Mouse (Mus musculus) liver, embryonic 16.5 days (tissue): ENCODE data around the gene Haspin. TPM values are rescaled to one million over a fixed set of nuclear protein-coding genes. Genes with fewer than 3 reads are reported as not detected.
"Not testable (repeated sequence)": the region's sequence is repeated elsewhere in the genome, so short reads cannot be mapped to it uniquely, and the experiment has no call there.

Source experiments
- ATAC-seq: fragments of 200-750 bp; cut with Nextera tagmentation; 2 replicates; pipeline ENCODE4 v1.8.0; 2017; ENCODE audit warnings: low read depth, mild to moderate bottlenecking, moderate number of reproducible peaks, moderate library complexity
- H3K27ac ChIP-seq: fragments of 300-500 bp; sonication (generic); 2 replicates; pipeline ENCODE4 v1.5.1; 2014; ENCODE audit warnings: mild to moderate bottlenecking, low read length
- H3K27me3 ChIP-seq: fragments of 300-500 bp; sonication (generic); 2 replicates; pipeline ENCODE4 v1.6.1; 2014; ENCODE audit warnings: low read depth, low read length, mixed read lengths; ENCODE audit not compliant: control insufficient read depth, insufficient read depth
- H3K36me3 ChIP-seq: fragments of 300-500 bp; sonication (generic); 2 replicates; pipeline ENCODE4 v1.6.1; 2014; ENCODE audit warnings: mild to moderate bottlenecking; ENCODE audit not compliant: control insufficient read depth, insufficient read depth
- H3K4me1 ChIP-seq: fragments of 300-500 bp; sonication (generic); 2 replicates; pipeline ENCODE4 v1.6.1; 2014; ENCODE audit warnings: low read depth, low read length, mixed read lengths; ENCODE audit not compliant: control insufficient read depth
- H3K4me2 ChIP-seq: fragments of 300-500 bp; sonication (generic); 2 replicates; pipeline ENCODE4 v1.6.1; 2014; ENCODE audit warnings: low read depth, low read length, mixed read lengths
- H3K4me3 ChIP-seq: fragments of 300-500 bp; sonication (generic); 2 replicates; pipeline ENCODE4 v1.5.1; 2014; ENCODE audit warnings: low read depth, mild to moderate bottlenecking, low read length
- H3K9ac ChIP-seq: fragments of 300-500 bp; sonication (generic); 2 replicates; pipeline ENCODE4 v1.6.1; 2014; ENCODE audit warnings: low read depth, low read length
- H3K9me3 ChIP-seq: fragments of 300-500 bp; sonication (generic); replicated peaks from 2 replicates; pipeline ENCODE4 v1.6.1; 2016; ENCODE audit warnings: low read length; ENCODE audit not compliant: control insufficient read depth
- WGBS: fragments of 180-500 bp; shearing (Covaris S2); extraction: QIAGEN DNeasy Blood & Tissue Kit; methylation state at CpG from one replicate; pipeline ENCODE4 v1.1.7; 2014; ENCODE audit not compliant: insufficient replicate concordance; 5-methylcytosine and 5-hydroxymethylcytosine counted together
- polyA plus RNA-seq: library from polyadenylated mRNA; unstranded; fragments of >200 nt; fragmentation: Nextera tagmentation; extraction: Ambion mirVana; gene quantifications from 2 replicates; pipeline ENCODE4 v1.2.1, GENCODE M21; 2015

The Haspin gene
- polyA plus RNA-seq, 1 experiment from 2014 or later: 11.1 TPM

GRCm38 (mm10) chr11:73126495-73126894 lies 11.6 kb downstream of the Haspin start:
- Histone ChIP-seq H3K27me3 (no peaks in the 10 kb centered on the region), H3K4me1 (no peaks in the 10 kb centered on the region), H3K9ac (no peak overlapping the region), H3K27ac (no peak overlapping the region), H3K36me3 (no peaks in the 10 kb centered on the region), H3K9me3 (no peaks in the 10 kb centered on the region), H3K4me2 (no peak overlapping the region), H3K4me3 (no peak overlapping the region)
- whole genome bisulfite sequencing: 72% methylated on average over 6 of the region's 6 CpGs
- peak; percentile 86 for ATAC-seq

DNA sequence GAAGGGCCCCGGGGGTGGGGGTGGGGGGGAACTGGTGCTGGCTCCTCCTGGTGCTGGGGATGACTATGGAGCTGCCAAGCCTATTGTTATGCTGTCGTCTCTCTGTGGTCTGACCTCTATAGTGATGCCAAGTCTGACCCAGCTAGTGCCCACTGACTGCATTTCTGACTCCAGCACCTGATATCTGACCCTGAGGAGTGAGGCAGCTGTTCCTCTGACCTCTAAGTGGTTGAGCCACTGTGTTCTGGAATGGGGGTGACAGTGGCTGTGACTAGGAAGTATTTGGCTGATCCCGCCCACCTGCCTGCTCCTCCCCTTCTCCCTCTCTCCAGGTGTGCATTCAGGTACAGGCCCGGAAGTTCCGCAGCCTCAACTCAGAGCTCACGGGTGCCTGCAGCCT lies 26.7 kb downstream of the Haspin start:
- Histone ChIP-seq H3K27me3 (no peaks in the 10 kb centered on the region), H3K4me2 (no peak overlapping the region), H3K9me3 (no peaks in the 10 kb centered on the region), H3K9ac (no peak overlapping the region), H3K27ac (no peak overlapping the region), H3K4me1 (no peaks in the 10 kb centered on the region; the same call in none of the 2 replicates), H3K36me3 (no peaks in the 10 kb centered on the region), H3K4me3 (no peak overlapping the region)
- no peak for ATAC-seq
- WGBS: 68% methylated on average over 6 of the region's 6 CpGs

DNA sequence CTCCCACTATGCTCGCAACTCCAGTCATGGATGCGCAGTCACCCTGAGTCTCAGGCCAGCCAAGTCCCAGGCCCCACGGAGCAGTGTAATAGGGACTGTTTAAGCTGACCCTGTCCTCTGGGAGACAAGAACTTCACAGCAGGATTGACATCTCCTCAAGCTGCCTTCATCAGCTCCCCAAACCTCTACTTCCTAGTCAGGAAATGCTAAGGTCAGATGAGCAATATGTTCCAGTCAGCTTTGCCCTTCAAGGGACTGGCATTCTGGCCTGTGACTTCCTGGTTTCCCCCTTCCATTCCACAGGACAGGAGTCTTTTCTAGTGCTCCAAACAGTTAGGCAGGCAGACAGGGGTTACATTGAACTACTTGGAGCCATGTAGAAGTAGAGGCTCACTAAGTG lies 28.2 kb downstream of the Haspin start:
- H3K27me3 ChIP-seq: no peaks in the 10 kb centered on the region
- H3K9me3 ChIP-seq: no peaks in the 10 kb centered on the region
- H3K36me3 ChIP-seq: no peaks in the 10 kb centered on the region
- ATAC-seq: no peak
- no peak overlapping the region for H3K27ac ChIP-seq
- H3K4me2 ChIP-seq: no peak overlapping the region
- 67% methylated on average over 3 of the region's 3 CpGs for WGBS
- no peaks in the 10 kb centered on the region; the same call in none of the 2 replicates for H3K4me1 ChIP-seq
- no peak overlapping the region for H3K4me3 ChIP-seq
- no peak overlapping the region for H3K9ac ChIP-seq

DNA sequence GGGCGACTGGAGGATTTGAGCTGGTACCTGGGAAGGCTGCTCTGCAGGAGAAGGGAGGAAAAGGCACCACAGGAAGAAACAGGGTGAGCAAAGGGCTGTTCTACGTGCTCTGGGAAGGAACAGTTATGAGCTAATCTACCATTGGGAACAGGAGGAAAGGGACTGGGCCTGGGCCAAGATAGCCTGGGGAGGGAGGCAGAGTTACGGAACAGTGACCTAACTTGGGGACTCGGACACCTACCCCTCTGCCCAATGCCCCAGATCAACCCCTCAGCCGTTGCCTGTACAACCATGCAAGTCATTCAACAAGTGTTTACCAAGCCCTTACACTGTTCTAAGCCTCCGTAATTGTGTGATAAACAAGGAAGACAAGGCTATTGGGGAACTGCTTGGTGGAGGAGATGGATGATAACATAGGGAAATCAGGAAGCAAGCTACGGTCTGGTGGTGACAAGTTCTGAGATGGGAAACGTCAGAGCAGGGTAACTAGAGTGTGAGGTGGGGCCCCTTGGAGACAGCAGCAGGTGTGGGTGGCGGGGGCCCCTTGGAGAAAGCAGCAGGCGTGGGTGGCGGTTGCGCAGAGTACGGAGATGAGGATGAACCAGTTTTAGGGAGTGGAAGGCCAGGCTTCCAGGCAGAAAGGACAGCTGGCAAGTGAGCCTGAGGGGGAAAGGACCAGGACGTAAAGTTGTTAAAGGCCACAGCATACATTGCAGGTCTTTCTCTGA lies 29.0 kb downstream of the Haspin start:
- Histone ChIP-seq H3K36me3 (no peaks in the 10 kb centered on the region), H3K4me1 (no peaks in the 10 kb centered on the region; the same call in none of the 2 replicates), H3K9ac (no peak overlapping the region), H3K27ac (peak overlapping the region; percentile 47; the same call in 1 of the 2 replicates), H3K9me3 (no peaks in the 10 kb centered on the region), H3K4me2 (no peak overlapping the region), H3K4me3 (no peak overlapping the region), H3K27me3 (no peaks in the 10 kb centered on the region)
- WGBS: 44% methylated on average over 14 of the region's 14 CpGs
- 0 out of 2 replicates have a peak, but pooled peaks have one; percentile 30 for ATAC-seq

DNA sequence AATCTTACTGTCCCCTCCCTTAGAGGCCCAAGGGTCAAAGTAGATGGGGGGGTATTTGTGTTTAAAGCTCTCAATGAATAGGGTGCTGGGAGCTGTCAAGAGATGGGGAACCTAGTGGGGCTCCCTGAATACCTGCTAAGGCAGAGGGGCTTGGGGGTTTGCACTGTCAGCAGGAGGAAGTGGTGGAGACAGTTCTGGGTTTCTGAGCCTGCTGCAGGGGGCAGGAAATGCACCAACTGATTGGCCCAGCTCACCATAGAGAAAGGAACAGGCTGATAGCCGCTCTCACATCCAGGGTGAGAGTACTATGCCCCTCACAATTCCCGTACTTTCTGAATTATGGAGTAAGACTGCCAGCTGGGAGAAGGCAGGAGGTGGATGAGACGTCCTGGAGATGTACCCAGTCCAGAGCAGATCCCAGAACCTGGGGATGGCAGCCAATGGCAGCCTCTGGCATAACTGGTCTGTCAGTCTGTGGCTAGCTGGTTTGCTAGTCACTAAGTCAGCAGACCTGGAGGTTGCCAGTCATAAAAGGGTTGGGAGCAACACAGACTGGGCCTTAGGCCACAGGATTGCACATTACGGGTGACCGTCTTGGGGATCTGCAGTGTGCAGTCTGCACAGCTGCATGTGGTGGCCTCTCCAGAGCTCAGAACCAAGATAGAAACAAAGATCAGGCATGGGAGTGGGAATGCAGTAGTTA lies 29.7 kb downstream of the Haspin start:
- no peak overlapping the region for H3K4me2 ChIP-seq
- peak overlapping the region; percentile 47 for H3K27ac ChIP-seq
- no peak overlapping the region for H3K4me3 ChIP-seq
- no peaks in the 10 kb centered on the region for H3K9me3 ChIP-seq
- peak; percentile 41; the same call in 1 of the 2 replicates for ATAC-seq
- no peak overlapping the region for H3K9ac ChIP-seq
- H3K4me1 ChIP-seq: no peaks in the 10 kb centered on the region; the same call in none of the 2 replicates
- WGBS: 29% methylated on average over 5 of the region's 5 CpGs
- H3K27me3 ChIP-seq: no peaks in the 10 kb centered on the region
- H3K36me3 ChIP-seq: no peaks in the 10 kb centered on the region

DNA sequence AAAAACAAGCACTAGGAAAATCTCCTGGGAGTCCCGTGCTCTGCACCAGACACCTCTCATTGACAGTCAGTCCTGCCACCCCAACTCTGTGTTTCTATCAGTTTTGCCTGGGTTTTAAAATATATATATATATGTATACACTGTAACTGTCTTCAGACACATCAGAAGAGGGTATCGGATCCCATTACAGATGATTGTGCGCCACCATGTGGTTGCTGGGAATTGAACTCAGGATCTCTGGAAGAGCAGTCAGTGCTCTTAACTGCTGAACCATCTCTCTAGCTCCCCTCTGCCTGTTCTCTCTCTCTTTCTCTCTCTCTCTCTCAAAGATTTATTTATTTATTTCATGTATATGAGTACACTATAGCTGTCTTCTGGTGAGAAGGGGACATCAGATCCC lies 30.7 kb downstream of the Haspin start:
- H3K27ac ChIP-seq, H3K9ac ChIP-seq, H3K27me3 ChIP-seq, H3K4me3 ChIP-seq, ATAC-seq, H3K4me2 ChIP-seq, H3K4me1 ChIP-seq, H3K36me3 ChIP-seq, H3K9me3 ChIP-seq: not testable (repeated sequence)
- 25% methylated on average over 3 of the region's 3 CpGs for WGBS

DNA sequence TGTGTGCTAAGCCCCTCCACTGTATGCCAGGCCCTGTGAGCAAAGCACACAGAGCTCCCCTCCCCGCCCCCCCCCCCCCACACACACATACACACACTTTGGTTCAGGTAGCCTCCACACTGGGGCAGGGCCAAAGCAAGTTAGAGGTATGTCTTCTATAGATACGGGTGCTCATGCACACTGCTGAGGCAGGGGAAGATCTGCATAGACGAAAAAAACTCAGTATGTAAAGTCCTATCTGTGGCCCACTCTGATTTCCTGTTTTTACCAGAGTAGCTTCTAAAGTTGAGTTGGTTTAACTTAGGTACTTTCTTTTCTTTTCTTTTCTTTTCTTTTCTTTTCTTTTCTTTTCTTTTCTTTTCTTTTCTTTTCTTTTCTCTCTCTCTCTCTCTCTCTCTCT lies 32.8 kb downstream of the Haspin start:
- Histone ChIP-seq H3K4me1 (no peaks in the 10 kb centered on the region; the same call in none of the 2 replicates), H3K4me3 (no peak overlapping the region), H3K9ac (no peak overlapping the region), H3K9me3 (no peaks in the 10 kb centered on the region), H3K27me3 (no peaks in the 10 kb centered on the region), H3K27ac (no peak overlapping the region), H3K36me3 (no peaks in the 10 kb centered on the region), H3K4me2 (no peak overlapping the region)
- ATAC-seq: no peak
- 22% methylated on average over 3 of the region's 3 CpGs for WGBS

DNA sequence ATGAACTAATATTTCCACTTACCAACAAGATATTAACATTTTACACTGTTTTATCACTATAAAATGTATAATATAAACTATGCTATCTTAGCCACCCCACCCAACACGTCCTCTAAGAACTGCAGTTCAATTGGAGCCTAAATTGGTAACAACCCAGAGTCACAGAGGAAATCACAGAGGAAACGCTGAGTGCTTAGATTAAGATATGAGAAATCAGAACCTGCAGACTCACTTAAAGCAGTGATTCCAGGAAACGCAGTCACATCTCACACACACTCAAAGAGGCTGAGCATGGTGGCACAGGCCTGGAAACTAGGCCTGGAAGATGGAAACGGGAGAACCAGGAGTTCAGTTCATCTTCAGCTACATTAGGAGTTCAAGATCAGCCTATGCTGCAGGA lies 36.8 kb downstream of the Haspin start:
- no peaks in the 10 kb centered on the region for H3K4me1 ChIP-seq
- no peaks in the 10 kb centered on the region for H3K9me3 ChIP-seq
- H3K27me3 ChIP-seq: no peaks in the 10 kb centered on the region
- WGBS: 27% methylated on average over 4 of the region's 4 CpGs
- no peaks in the 10 kb centered on the region for H3K36me3 ChIP-seq
- H3K27ac ChIP-seq: no peak overlapping the region
- no peak overlapping the region for H3K4me2 ChIP-seq
- ATAC-seq: no peak
- no peak overlapping the region for H3K4me3 ChIP-seq
- H3K9ac ChIP-seq: no peak overlapping the region
